Mouse (Mus musculus) forebrain, embryonic 16.5 days (tissue): ENCODE measurements around the gene Rbl1. TPM values are rescaled to one million over a fixed set of nuclear protein-coding genes. Genes with fewer than 3 reads are reported as not detected.
"Not testable (repeated sequence)": the region's sequence is repeated elsewhere in the genome, so short reads cannot be mapped to it uniquely, and the experiment has no call there.

Experiments
- ATAC-seq: fragments of 200-750 bp; cut with Nextera tagmentation; 2 replicates; pipeline ENCODE4 v1.8.0; 2017; ENCODE audit warnings: mild to moderate bottlenecking, moderate library complexity
- H3K27ac ChIP-seq: fragments of 300-500 bp; sonication (generic); 2 replicates; pipeline ENCODE4 v1.5.1; 2014; ENCODE audit warnings: low read length, control low read depth
- H3K27me3 ChIP-seq: fragments of 300-500 bp; sonication (generic); replicated peaks from 2 replicates; pipeline ENCODE4 v1.6.1; 2014; ENCODE audit warnings: low read length; ENCODE audit not compliant: control insufficient read depth, insufficient read depth
- H3K36me3 ChIP-seq: fragments of 300-500 bp; sonication (generic); 2 replicates; pipeline ENCODE4 v1.6.1; 2014; ENCODE audit not compliant: control insufficient read depth, insufficient read depth
- H3K4me1 ChIP-seq: fragments of 300-500 bp; sonication (generic); replicated peaks from 2 replicates; pipeline ENCODE4 v1.6.1; 2014; ENCODE audit warnings: low read length; ENCODE audit not compliant: control insufficient read depth, insufficient read depth
- H3K4me2 ChIP-seq: fragments of 300-500 bp; sonication (generic); 2 replicates; pipeline ENCODE4 v1.6.1; 2014; ENCODE audit warnings: mild to moderate bottlenecking, low read length, control low read depth
- H3K4me3 ChIP-seq: fragments of 300-500 bp; sonication (generic); replicated peaks from 2 replicates; pipeline ENCODE4 v1.5.1; 2014; ENCODE audit warnings: mild to moderate bottlenecking, low read length, control low read depth
- H3K9ac ChIP-seq: fragments of 300-500 bp; sonication (generic); replicated peaks from 2 replicates; pipeline ENCODE4 v1.6.1; 2014; ENCODE audit warnings: low read depth, low read length, control low read depth
- H3K9me3 ChIP-seq: fragments of 300-500 bp; sonication (generic); 2 replicates; pipeline ENCODE4 v1.6.1; 2016; ENCODE audit warnings: low read length; ENCODE audit not compliant: control insufficient read depth
- WGBS: fragments of 180-500 bp; shearing (Covaris S2); extraction: QIAGEN DNeasy Blood & Tissue Kit; methylation state at CpG from one replicate; pipeline ENCODE4 v1.1.7; 2014; 5-methylcytosine and 5-hydroxymethylcytosine counted together
- polyA plus RNA-seq: library from polyadenylated mRNA; unstranded; fragments of >200 nt; fragmentation: Nextera tagmentation; extraction: Ambion mirVana; gene quantifications from 2 replicates; pipeline ENCODE4 v1.2.1, GENCODE M21; 2015

The Rbl1 gene
- 10.1 and 11.1 TPM in 2 replicates for polyA plus RNA-seq

GRCm38 (mm10) chr2:157204366-157205218 is at the start of gene Rbl1:
Gene Rbl1, minus strand, starts transcription at chr2:157204534.
- Histone ChIP-seq H3K9me3 (no peaks in the 10 kb centered on the region), H3K4me1 (peaks cover 7% of the 10 kb centered on the region), H3K36me3 (no peaks in the 10 kb centered on the region), H3K4me3 (peak within 1 kb of the TSS; percentile 94), H3K27ac (peak within 1 kb of the TSS; percentile 96), H3K4me2 (peak within 1 kb of the TSS; percentile 68), H3K9ac (peak within 1 kb of the TSS; percentile 90), H3K27me3 (no peaks in the 10 kb centered on the region)
- WGBS, result 1% methylated on average over 73 of the region's 73 CpGs
- peak; percentile 90 for ATAC-seq

DNA sequence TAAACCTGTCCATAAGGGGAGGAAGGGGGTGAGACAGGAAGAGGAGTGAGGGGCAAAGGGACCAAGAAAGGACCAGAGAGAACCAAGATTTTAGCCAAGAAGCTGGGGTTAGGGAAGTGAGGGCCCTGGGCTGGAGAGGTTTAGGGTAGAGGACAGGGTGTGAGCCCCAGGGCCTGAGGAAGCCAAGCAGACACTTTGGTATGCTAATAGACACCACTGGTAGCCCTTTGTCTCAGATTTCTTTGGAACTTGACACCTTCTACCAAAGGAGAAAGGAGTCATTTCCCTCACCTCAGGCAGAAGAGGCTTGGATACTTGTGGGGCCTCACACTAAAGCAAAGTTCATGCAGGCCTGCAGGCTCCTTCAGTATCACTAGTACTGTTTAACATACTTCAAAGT is 43.8 kb upstream of the Rbl1 start:
- Histone ChIP-seq H3K9ac (no peak overlapping the region), H3K4me2 (no peak overlapping the region), H3K4me3 (no peak overlapping the region), H3K36me3 (no peaks in the 10 kb centered on the region), H3K9me3 (no peaks in the 10 kb centered on the region), H3K27me3 (no peaks in the 10 kb centered on the region), H3K4me1 (no peaks in the 10 kb centered on the region), H3K27ac (no peak overlapping the region)
- ATAC-seq, result no peak

GRCm38 (mm10) chr2:157245603-157246002 is 41.3 kb upstream of the Rbl1 start:
- no peaks in the 10 kb centered on the region for H3K27me3 ChIP-seq
- H3K9ac ChIP-seq, result no peak overlapping the region
- no peak overlapping the region for H3K4me3 ChIP-seq
- no peaks in the 10 kb centered on the region for H3K36me3 ChIP-seq
- no peak for ATAC-seq
- WGBS, result 79% methylated on average over 2 of the region's 2 CpGs
- H3K4me1 ChIP-seq, result no peaks in the 10 kb centered on the region
- H3K27ac ChIP-seq, result no peak overlapping the region
- H3K9me3 ChIP-seq, result no peaks in the 10 kb centered on the region
- no peak overlapping the region for H3K4me2 ChIP-seq

GRCm38 (mm10) chr2:157245001-157245400 is 40.7 kb upstream of the Rbl1 start:
- H3K27me3 ChIP-seq, result no peaks in the 10 kb centered on the region
- 66% methylated on average over 5 of the region's 5 CpGs for WGBS
- no peak overlapping the region for H3K27ac ChIP-seq
- H3K4me3 ChIP-seq, result no peak overlapping the region
- no peaks in the 10 kb centered on the region for H3K9me3 ChIP-seq
- H3K4me2 ChIP-seq, result no peak overlapping the region
- no peak for ATAC-seq
- no peak overlapping the region for H3K9ac ChIP-seq
- no peaks in the 10 kb centered on the region for H3K4me1 ChIP-seq
- no peaks in the 10 kb centered on the region for H3K36me3 ChIP-seq

GRCm38 (mm10) chr2:157235946-157236345 is 31.6 kb upstream of the Rbl1 start:
- Histone ChIP-seq H3K9ac (no peak overlapping the region), H3K36me3 (no peaks in the 10 kb centered on the region), H3K27ac (no peak overlapping the region), H3K4me2 (no peak overlapping the region), H3K4me1 (no peaks in the 10 kb centered on the region), H3K27me3 (no peaks in the 10 kb centered on the region), H3K4me3 (no peak overlapping the region), H3K9me3 (no peaks in the 10 kb centered on the region)
- ATAC-seq, result no peak
- 77% methylated on average over 8 of the region's 8 CpGs for WGBS

DNA sequence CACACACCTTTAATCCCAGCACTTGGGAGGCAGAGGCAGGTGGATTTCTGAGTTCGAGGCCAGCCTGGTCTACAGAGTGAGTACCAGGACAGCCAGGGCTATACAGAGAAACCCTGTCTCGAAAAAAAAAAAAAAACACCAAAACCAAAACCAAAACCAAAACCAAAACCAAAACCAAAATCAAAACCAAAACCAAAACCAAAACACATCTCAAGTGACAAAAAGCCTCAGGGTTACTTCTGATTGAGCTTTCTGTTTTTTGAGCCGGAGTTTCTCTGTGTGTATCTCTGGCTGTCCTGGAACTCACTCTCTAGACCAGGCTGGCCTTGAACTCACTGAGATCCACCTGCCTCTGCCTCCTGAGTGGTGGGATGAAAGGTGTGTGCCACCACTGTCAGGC is 17.6 kb upstream of the Rbl1 start:
- H3K27me3 ChIP-seq, result not testable (repeated sequence)

DNA sequence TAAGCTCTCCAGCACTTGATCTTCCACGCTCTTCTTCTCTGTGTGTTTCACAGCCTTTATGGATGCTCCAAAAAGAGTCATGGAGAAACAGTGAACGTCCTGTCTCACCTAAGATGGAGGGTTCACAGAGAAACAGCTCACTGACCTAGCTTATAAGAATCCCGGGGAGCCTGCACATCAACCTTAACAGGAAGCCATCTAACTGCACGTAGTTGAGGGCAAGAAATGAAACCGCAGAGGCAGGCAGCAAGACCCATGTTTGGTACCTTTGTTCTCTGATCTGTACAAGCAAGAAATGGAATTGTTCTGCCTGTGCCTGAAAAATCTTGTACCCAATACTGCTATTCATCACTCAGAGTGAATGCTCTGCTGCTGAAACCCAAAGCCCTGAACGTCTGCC is 15.8 kb upstream of the Rbl1 start:
- Histone ChIP-seq H3K27me3 (no peaks in the 10 kb centered on the region), H3K4me1 (no peaks in the 10 kb centered on the region), H3K4me3 (no peak overlapping the region), H3K36me3 (no peaks in the 10 kb centered on the region), H3K9ac (no peak overlapping the region), H3K4me2 (no peak overlapping the region), H3K27ac (no peak overlapping the region), H3K9me3 (no peaks in the 10 kb centered on the region)
- ATAC-seq, result no peak
- 77% methylated on average over 6 of the region's 6 CpGs for WGBS

More for the DNA sequence above, 17.6 kb upstream of the Rbl1 start:
- not testable (repeated sequence) for H3K4me2 ChIP-seq, H3K4me3 ChIP-seq, ATAC-seq, H3K27ac ChIP-seq, H3K4me1 ChIP-seq, H3K9ac ChIP-seq, H3K36me3 ChIP-seq, H3K9me3 ChIP-seq
- 88% methylated on average over 3 of the region's 3 CpGs for WGBS

- H3K36me3 ChIP-seq, result no peaks in the 10 kb centered on the region
- no peaks in the 10 kb centered on the region for H3K27me3 ChIP-seq
- WGBS, result 91% methylated on average over 7 of the region's 7 CpGs
- no peak overlapping the region for H3K4me3 ChIP-seq
- H3K4me2 ChIP-seq, result no peak overlapping the region
- ATAC-seq, result no peak
- H3K4me1 ChIP-seq, result no peaks in the 10 kb centered on the region
- no peak overlapping the region for H3K27ac ChIP-seq
- H3K9me3 ChIP-seq, result no peaks in the 10 kb centered on the region
- H3K9ac ChIP-seq, result no peak overlapping the region
These were observed 7.4 kb upstream of the Rbl1 start for GRCm38 (mm10) chr2:157211731-157212130.

- peak; percentile 81 for ATAC-seq
These were observed 622 bp downstream of the Rbl1 start for GRCm38 (mm10) chr2:157203459-157204365.

More at GRCm38 (mm10) chr2:157203459-157204365, 622 bp downstream of the Rbl1 start:
- H3K4me2 ChIP-seq, result peak overlapping the region; percentile 68
- H3K4me1 ChIP-seq, result peaks cover 7% of the 10 kb centered on the region
- H3K27ac ChIP-seq, result peak overlapping the region; percentile 96
- H3K36me3 ChIP-seq, result peaks cover 3% of the 10 kb centered on the region
- H3K9me3 ChIP-seq, result no peaks in the 10 kb centered on the region
- H3K27me3 ChIP-seq, result no peaks in the 10 kb centered on the region
- WGBS, result 1% methylated on average over 48 of the region's 49 CpGs
- peak overlapping the region; percentile 94 for H3K4me3 ChIP-seq
- peak overlapping the region; percentile 90 for H3K9ac ChIP-seq
